Mouse (Mus musculus): ENCODE measurements around the gene 4931414P19Rik.

The 4931414P19Rik gene

DNA sequence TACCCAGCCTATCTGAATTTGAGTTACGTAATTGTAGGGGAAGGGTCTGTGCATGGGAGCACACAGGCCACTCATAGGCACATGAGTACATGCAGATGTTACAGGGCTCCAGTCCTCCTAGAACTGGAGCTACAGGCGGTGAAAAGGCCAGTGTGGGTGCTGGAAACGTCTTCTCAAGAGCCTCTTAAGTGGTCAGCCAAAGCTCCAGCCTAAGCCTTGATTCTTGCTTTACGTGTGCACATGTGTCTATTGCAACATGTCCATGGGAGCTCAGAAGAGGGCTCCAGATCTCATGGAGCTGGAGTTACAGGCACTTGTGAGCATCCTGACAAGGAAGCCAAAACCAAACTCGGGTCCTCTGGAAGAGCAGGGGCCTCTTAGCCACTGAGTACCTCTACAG, 61.1 kb downstream of the 4931414P19Rik start:
- no peak for DNase-seq (ENCODE audit: low spot score in 2 of 2)

DNA sequence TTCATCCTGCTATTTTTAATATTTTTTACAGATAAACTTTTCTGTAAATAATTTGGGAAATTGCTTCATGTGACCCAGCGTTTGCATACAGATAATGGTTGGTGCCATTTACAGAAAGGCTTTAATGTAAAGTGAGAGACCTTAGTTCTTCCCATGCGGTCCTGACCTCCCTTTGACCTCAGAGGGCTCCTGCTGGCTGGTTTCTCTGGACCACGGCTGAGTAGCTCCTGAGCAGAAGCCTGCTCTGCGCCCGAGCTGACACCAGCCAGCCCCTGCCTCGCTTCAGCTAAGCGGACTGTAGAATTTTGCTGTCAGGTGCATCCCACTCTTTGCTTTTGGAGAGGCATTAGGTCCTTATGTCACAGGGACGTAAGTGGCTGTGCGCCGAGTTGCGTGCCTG, 65.0 kb downstream of the 4931414P19Rik start:
- no peak for DNase-seq (ENCODE audit: low spot score in 2 of 2)

DNA sequence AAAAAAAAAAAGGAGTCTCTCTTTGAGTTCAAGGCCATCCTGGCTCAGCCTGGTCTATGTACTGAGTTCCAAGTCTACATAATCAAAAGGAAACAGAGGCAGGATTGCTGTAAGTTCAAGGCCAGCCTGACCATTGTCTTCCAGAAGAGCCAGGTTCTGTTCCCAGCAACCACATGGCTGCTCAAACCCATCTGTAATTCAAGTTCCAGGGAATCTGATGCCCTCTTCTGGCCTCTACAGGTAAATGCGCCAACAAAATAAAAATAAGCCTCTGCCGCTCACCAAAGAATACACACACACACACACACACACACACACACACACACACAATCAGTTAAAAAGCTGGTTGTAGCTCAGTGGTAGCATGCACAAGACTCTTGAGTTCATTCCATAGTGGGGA, 67.2 kb downstream of the 4931414P19Rik start:
- DNase-seq (ENCODE audit: low spot score in 2 of 2), result no peak

All from left cerebral cortex, adult 9 months (tissue).